Mouse (Mus musculus): ENCODE measurements at regions not wholly inside any gene's neighbourhood (a gene's known extent, or its start where the extent isn't known, plus 50 kb on each side); places are given as distances from the start of the nearest gene placed in this dataset.

DNA sequence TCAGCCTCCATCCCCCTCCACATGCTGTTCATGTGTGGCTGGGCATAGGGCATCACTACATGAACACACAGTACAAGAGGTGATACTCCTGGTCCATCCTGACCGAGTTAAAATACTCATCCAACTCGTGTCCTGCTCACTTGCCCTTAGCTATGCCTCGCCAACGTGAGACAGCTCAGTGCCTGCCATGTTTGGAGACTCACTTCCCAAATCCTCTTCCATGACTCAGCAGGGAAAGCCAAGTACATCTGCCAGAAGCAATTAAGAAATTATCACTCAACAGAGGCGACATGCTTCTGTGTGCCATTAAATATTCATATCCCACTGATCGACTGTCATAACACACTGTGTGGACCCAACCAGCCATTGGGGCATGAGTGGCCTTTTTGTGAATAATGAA, 51.9 kb upstream of the Gpr139 start:
- no peak for DNase-seq

All from cerebellum, adult 18-20 months (tissue).